15 mouse cellular contexts compared by ENCODE assay signal in the genomic region with DNA sequence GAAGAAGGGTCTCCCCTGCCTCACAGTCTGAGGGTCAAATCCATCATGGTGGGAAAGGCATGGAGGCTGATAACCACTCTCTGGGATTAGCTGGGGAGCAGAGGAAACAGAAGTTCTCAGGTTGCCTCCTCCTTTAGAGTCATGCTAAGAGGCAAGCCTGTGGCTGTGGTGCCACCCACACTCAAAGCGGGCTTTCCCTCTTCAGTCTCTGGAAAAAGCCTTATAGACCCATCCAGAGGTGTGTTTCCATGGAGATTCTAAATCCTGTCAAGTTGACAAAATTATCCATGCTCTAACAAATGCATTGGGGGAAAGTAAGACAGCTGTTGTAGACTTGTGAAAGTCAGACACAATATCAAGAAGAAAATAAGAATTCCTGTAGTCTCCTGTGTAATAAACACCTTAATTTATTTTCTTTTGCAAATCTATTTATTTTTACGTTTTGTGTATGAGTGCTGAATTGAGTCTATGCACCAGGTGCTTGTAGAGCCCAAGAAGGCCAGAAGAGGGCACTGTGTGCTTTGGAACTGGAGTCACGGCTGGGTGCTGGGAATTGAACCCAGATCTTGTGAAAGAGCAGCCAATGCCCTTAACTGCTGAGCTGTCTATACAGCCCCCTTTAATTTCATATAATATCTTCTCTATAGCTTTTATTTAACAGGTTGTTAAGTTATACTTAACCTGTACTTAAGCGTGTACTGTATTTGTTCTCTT. TPM values are rescaled to one million over a fixed set of nuclear protein-coding genes. Genes with fewer than 3 reads are reported as not detected.
DNase-seq lines count a peak whose midpoint lies in the region; ATAC-seq and TF ChIP-seq lines count a peak whose summit lies in the region.
"Had no signal": no experiment of that assay in that cellular context is flagged by ENCODE, and none has a peak within 500 bp of the region (broad histone marks: within the 10 kb centered on the region; RNA-seq: fewer than 3 reads in every experiment).

No protein-coding gene starts in this region.

- H3K4me2 ChIP-seq in liver, embryonic 14.5 days (ENCODE audit: low read depth), result no peak overlapping the region
- no peak overlapping the region for H3K4me2 ChIP-seq in forebrain, embryonic 11.5 days (ENCODE audit: low read depth, low read length, severe bottlenecking)
- H3K4me2 ChIP-seq: heart, embryonic 15.5 days; intestine, embryonic 15.5 days; limb, embryonic 15.5 days; midbrain, embryonic 11.5 days had no signal

- no peak overlapping the region for H3K4me3 ChIP-seq in liver, embryonic 14.5 days (ENCODE audit: insufficient read depth in 1 of 2, low read depth in 2 of 2, low read length in 2 of 2)
- H3K4me3 ChIP-seq in forebrain, embryonic 11.5 days (ENCODE audit: low read depth, low read length), result no peak overlapping the region
- H3K4me3 ChIP-seq: erythroblast, embryonic 14.5 days; heart, embryonic 15.5 days; intestine, embryonic 15.5 days; limb, embryonic 15.5 days had no signal

- no peak overlapping the region for H3K27ac ChIP-seq in liver, embryonic 14.5 days
- no peak overlapping the region for H3K27ac ChIP-seq in forebrain, embryonic 11.5 days (ENCODE audit: low read depth, low read length)
- H3K27ac ChIP-seq: heart, embryonic 15.5 days; intestine, embryonic 15.5 days; limb, embryonic 15.5 days had no signal

- peak; percentile 63 for TF ChIP-seq CTCF in liver, embryonic 14.5 days (IDR thresholded peaks at IDR 0.05; ENCODE audit: low read depth)

- no peaks in the 10 kb centered on the region; a peak in 1 of 4 replicates for H3K4me1 ChIP-seq in liver, embryonic 14.5 days (replicated peaks; ENCODE audit: control insufficient read depth in 2 of 2, insufficient read depth in 2 of 2, low read length in 1 of 2)
- peaks cover 12% of the 10 kb centered on the region for H3K4me1 ChIP-seq in forebrain, embryonic 11.5 days (replicated peaks; ENCODE audit: control insufficient read depth, insufficient read depth, low read length)

- peaks cover 31% of the 10 kb centered on the region for H3K27me3 ChIP-seq in liver, embryonic 14.5 days (ENCODE audit: control insufficient read depth, insufficient read depth, low read length)
- H3K27me3 ChIP-seq in forebrain, embryonic 11.5 days (ENCODE audit: control insufficient read depth, insufficient read depth, low read length), result peaks cover 15% of the 10 kb centered on the region

- TF ChIP-seq EP300 in liver, embryonic 14.5 days (IDR thresholded peaks at IDR 0.05; ENCODE audit: low read depth), result no peak

- no peak for ATAC-seq in liver, embryonic 14.5 days (ENCODE audit: insufficient read depth)
- peak; percentile 41; the same call in 1 of the 2 replicates for ATAC-seq in granulocyte monocyte progenitor cell, adult 5-6 weeks (replicated peaks; ENCODE audit: poor library complexity, severe bottlenecking)
- no peak for ATAC-seq in forebrain, embryonic 11.5 days (replicated peaks; ENCODE audit: low FRiP score)
- ATAC-seq: activated CD4-positive, CD25-positive, alpha-beta regulatory T cell, adult 4 months; intestine, embryonic 15.5 days had no signal

- DNase-seq in cerebellum, adult 11-12 months, result peak; percentile 45
- no peak for DNase-seq in cerebellum, adult 11 months
- no peak for DNase-seq in liver, embryonic 14.5 days (ENCODE audit: low read depth in 3 of 3, low spot score in 3 of 3)
- DNase-seq in liver, result no peak
- DNase-seq in MEL-GATA-1-ER (ENCODE audit: extremely low read depth, low read depth), result peak; percentile 15
- no peak for DNase-seq in forebrain, embryonic 11.5 days (ENCODE audit: low spot score)
- DNase-seq in embryo, embryonic 9.5 days (ENCODE audit: extremely low spot score), result no peak
- DNase-seq: spleen, adult 18-20 months had no signal

- no peaks in the 10 kb centered on the region for H3K9me3 ChIP-seq in liver, embryonic 14.5 days (ENCODE audit: control insufficient read depth, low read length)
- no peaks in the 10 kb centered on the region for H3K9me3 ChIP-seq in forebrain, embryonic 11.5 days (ENCODE audit: control insufficient read depth, low read length)
- H3K9me3 ChIP-seq: heart, embryonic 15.5 days; intestine, embryonic 15.5 days; limb, embryonic 15.5 days had no signal

- H3K36me3 ChIP-seq in liver, embryonic 14.5 days (replicated peaks; ENCODE audit: control insufficient read depth, insufficient read depth, low read depth), result no peaks in the 10 kb centered on the region
- no peaks in the 10 kb centered on the region for H3K36me3 ChIP-seq in forebrain, embryonic 11.5 days (ENCODE audit: control insufficient read depth, insufficient read depth, low read length)
- H3K36me3 ChIP-seq: heart, embryonic 15.5 days; intestine, embryonic 15.5 days; limb, embryonic 15.5 days had no signal

- WGBS in liver, embryonic 14.5 days (ENCODE audit: insufficient replicate concordance), result 45% methylated on average over 4 of the region's 4 CpGs
- WGBS in forebrain, embryonic 11.5 days, result 78% methylated on average over 4 of the region's 4 CpGs

- H3K9ac ChIP-seq in liver, embryonic 14.5 days (replicated peaks), result no peak overlapping the region
- H3K9ac ChIP-seq in forebrain, embryonic 11.5 days (ENCODE audit: low read length), result no peak overlapping the region
- H3K9ac ChIP-seq: heart, embryonic 15.5 days; intestine, embryonic 15.5 days; limb, embryonic 15.5 days had no signal

RNA-seq across cellular contexts. Expression of gene Jph4, which starts 2.8 kb away (rescaled TPM):
- polyA plus RNA-seq in liver, embryonic 14.5 days (2012; rRNA removed), result 0.04 and 0.15 TPM in 2 replicates
- polyA plus RNA-seq in liver, embryonic 14.5 days (2014; fragmentation: Nextera tagmentation; extraction: Ambion mirVana), result 0.04 TPM in 1 of 2 replicates, not detected in the other
- not detected in 2 replicates for total RNA-seq in granulocyte monocyte progenitor cell, adult 5-6 weeks (2014; fragmentation: Nextera tagmentation)
- total RNA-seq in granulocyte monocyte progenitor cell, adult 5-6 weeks (2017), result not detected in 2 replicates
- 2.9 and 3.7 TPM in 2 replicates for polyA plus RNA-seq in forebrain, embryonic 11.5 days (2014; fragmentation: Nextera tagmentation; extraction: Ambion mirVana)
- polyA plus RNA-seq: activated CD4-positive, CD25-positive, alpha-beta regulatory T cell, adult 4 months; erythroblast, embryonic 14.5 days had no signal

RNA-seq across cellular contexts. Expression of gene Ap1g2, which starts 13.2 kb away (rescaled TPM):
- polyA plus RNA-seq in liver, embryonic 14.5 days (2012; rRNA removed), result 12.7 and 13.4 TPM in 2 replicates
- polyA plus RNA-seq in liver, embryonic 14.5 days (2014; fragmentation: Nextera tagmentation; extraction: Ambion mirVana), result 18.6 and 21.2 TPM in 2 replicates
- total RNA-seq in granulocyte monocyte progenitor cell, adult 5-6 weeks (2014; fragmentation: Nextera tagmentation), result 56.6 and 87.9 TPM in 2 replicates
- total RNA-seq in granulocyte monocyte progenitor cell, adult 5-6 weeks (2017), result 12.4 and 15.1 TPM in 2 replicates
- 13.9 and 14.8 TPM in 2 replicates for polyA plus RNA-seq in forebrain, embryonic 11.5 days (2014; fragmentation: Nextera tagmentation; extraction: Ambion mirVana)

RNA-seq across cellular contexts. Expression of gene Thtpa, which starts 25.0 kb away (rescaled TPM):
- polyA plus RNA-seq in liver, embryonic 14.5 days (2012; rRNA removed), result 2.0 and 2.6 TPM in 2 replicates
- polyA plus RNA-seq in liver, embryonic 14.5 days (2014; fragmentation: Nextera tagmentation; extraction: Ambion mirVana), result 4.3 and 4.6 TPM in 2 replicates
- 11.9 and 16.2 TPM in 2 replicates for total RNA-seq in granulocyte monocyte progenitor cell, adult 5-6 weeks (2014; fragmentation: Nextera tagmentation)
- 10.0 and 13.0 TPM in 2 replicates for total RNA-seq in granulocyte monocyte progenitor cell, adult 5-6 weeks (2017)
- polyA plus RNA-seq in forebrain, embryonic 11.5 days (2014; fragmentation: Nextera tagmentation; extraction: Ambion mirVana), result 28.6 and 31.1 TPM in 2 replicates

RNA-seq across cellular contexts. Expression of gene Zfhx2, which starts 27.5 kb away (rescaled TPM):
- polyA plus RNA-seq in liver, embryonic 14.5 days (2012; rRNA removed), result 0.26 and 0.29 TPM in 2 replicates
- 0.61 and 0.62 TPM in 2 replicates for polyA plus RNA-seq in liver, embryonic 14.5 days (2014; fragmentation: Nextera tagmentation; extraction: Ambion mirVana)
- total RNA-seq in granulocyte monocyte progenitor cell, adult 5-6 weeks (2014; fragmentation: Nextera tagmentation), result 3.0 and 5.2 TPM in 2 replicates
- total RNA-seq in granulocyte monocyte progenitor cell, adult 5-6 weeks (2017), result 0.26 and 0.82 TPM in 2 replicates
- 15.9 TPM in 2 replicates for polyA plus RNA-seq in forebrain, embryonic 11.5 days (2014; fragmentation: Nextera tagmentation; extraction: Ambion mirVana)

Comparison
In these comparisons a context has a peak if more than half of its experiments do, and no peak if none do; other contexts are left out.
1. DNase-seq: peak in cerebellum, adult 11-12 months (single experiment) and MEL-GATA-1-ER (single experiment); none in cerebellum, adult 11 months (single experiment), liver, embryonic 14.5 days (0 of 3), liver (single experiment), forebrain, embryonic 11.5 days (single experiment) and embryo, embryonic 9.5 days (single experiment).